Mouse (Mus musculus) hindbrain, postnatal 0 days (tissue): ENCODE results near the gene Speg. TPM values are rescaled to one million over a fixed set of nuclear protein-coding genes. Genes with fewer than 3 reads are reported as not detected.

ENCODE experiments used
- ATAC-seq: fragments of 200-750 bp; cut with Nextera tagmentation; 2 replicates; pipeline ENCODE4 v1.8.0; 2017; ENCODE audit warnings: mild to moderate bottlenecking, moderate TSS enrichment, moderate library complexity
- DNase-seq: peaks from one replicate; pipeline ENCODE4 v3.0.0-alpha.2; 2015; ENCODE audit warnings: low spot score
- H3K27ac ChIP-seq: fragments of 300-500 bp; sonication (generic); 2 replicates; pipeline ENCODE4 v1.5.1; 2014; ENCODE audit warnings: mild to moderate bottlenecking
- H3K27me3 ChIP-seq: fragments of 300-500 bp; sonication (generic); 2 replicates; pipeline ENCODE4 v1.6.1; 2014; ENCODE audit warnings: low read length, mixed read lengths; ENCODE audit not compliant: insufficient read depth
- H3K36me3 ChIP-seq: fragments of 300-500 bp; sonication (generic); 2 replicates; pipeline ENCODE4 v1.6.1; 2014; ENCODE audit warnings: low read length, mixed read lengths; ENCODE audit not compliant: insufficient read depth
- H3K4me1 ChIP-seq: fragments of 300-500 bp; sonication (generic); 2 replicates; pipeline ENCODE4 v1.6.1; 2014; ENCODE audit warnings: antibody characterized with exemption, low read length, mixed read lengths; ENCODE audit not compliant: insufficient read depth
- H3K4me2 ChIP-seq: fragments of 300-500 bp; sonication (generic); 2 replicates; pipeline ENCODE4 v1.6.1; 2014; ENCODE audit warnings: low read depth, mild to moderate bottlenecking, low read length, moderate library complexity, mixed read lengths
- H3K4me3 ChIP-seq: fragments of 300-500 bp; sonication (generic); 2 replicates; pipeline ENCODE4 v1.5.1; 2014; ENCODE audit warnings: low read length
- H3K9ac ChIP-seq: fragments of 300-500 bp; sonication (generic); replicated peaks from 2 replicates; pipeline ENCODE4 v1.6.1; 2014; ENCODE audit warnings: mild to moderate bottlenecking, low read length, moderate library complexity, mixed read lengths
- H3K9me3 ChIP-seq: fragments of 300-500 bp; sonication (generic); 2 replicates; pipeline ENCODE4 v1.6.1; 2016; ENCODE audit warnings: low read length, mixed read lengths
- CTCF ChIP-seq: IDR thresholded peaks from 2 replicates; pipeline ENCODE4 v1.5.1; 2016; ENCODE audit warnings: antibody characterized with exemption, control low read depth, low read depth
- WGBS: fragments of 180-500 bp; shearing (Covaris S2); extraction: QIAGEN DNeasy Blood & Tissue Kit; methylation state at CpG from one replicate; pipeline ENCODE4 v1.1.7; 2014; 5-methylcytosine and 5-hydroxymethylcytosine counted together
- polyA plus RNA-seq: library from polyadenylated mRNA; unstranded; fragments of >200 nt; fragmentation: Nextera tagmentation; extraction: Ambion mirVana; gene quantifications from 2 replicates; pipeline ENCODE4 v1.2.1, GENCODE M21; 2015
- total RNA-seq: library from RNA; depleted of rRNA; stranded (reverse); fragments of >200 nt; gene quantifications from 2 replicates; pipeline ENCODE4 v1.2.3, GENCODE M21; 2014

Gene Speg
- total and polyA plus RNA-seq, 2 experiments from 2014 or later: 19.9 to 50.4 TPM

GRCm38 (mm10) chr1:75339337-75339736 lies 35.8 kb upstream of the Speg start:
- H3K27me3 ChIP-seq: no peaks in the 10 kb centered on the region
- H3K4me1 ChIP-seq: peaks cover 13% of the 10 kb centered on the region
- H3K36me3 ChIP-seq: no peaks in the 10 kb centered on the region
- no peak overlapping the region for H3K4me2 ChIP-seq
- ATAC-seq (peak; percentile 16; the same call in 1 of the 2 replicates), DNase-seq (peak; percentile 45)
- 22% methylated on average over 9 of the region's 9 CpGs for whole genome bisulfite sequencing
- TF ChIP-seq CTCF: no peak
- no peaks in the 10 kb centered on the region for H3K9me3 ChIP-seq
- no peak overlapping the region for H3K9ac ChIP-seq
- H3K27ac ChIP-seq: peak overlapping the region; percentile 27; the same call in 1 of the 2 replicates
- H3K4me3 ChIP-seq: no peak overlapping the region

DNA sequence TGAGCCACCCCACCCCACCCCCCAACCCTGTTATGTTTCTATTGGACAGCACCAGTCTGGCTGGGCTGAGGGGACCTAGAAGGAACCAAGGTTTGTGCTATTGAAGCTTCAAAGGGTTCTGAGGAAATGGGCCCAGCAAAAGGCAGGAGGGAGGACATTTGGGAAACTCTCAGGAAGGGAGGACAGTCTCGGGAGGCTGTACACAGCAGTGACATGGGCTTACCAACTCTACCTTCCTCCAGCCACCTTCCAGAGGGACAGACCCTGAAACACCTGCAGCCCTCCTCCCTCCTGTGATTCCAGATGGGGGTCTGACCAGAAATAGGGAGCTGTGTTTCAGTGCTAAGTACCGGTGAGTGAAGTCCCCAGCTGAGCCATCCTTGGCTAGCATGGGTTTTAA lies 34.6 kb upstream of the Speg start:
- DNase-seq (no peak), ATAC-seq (no peak)
- Histone ChIP-seq H3K4me1 (peaks cover 13% of the 10 kb centered on the region), H3K4me2 (no peak overlapping the region), H3K4me3 (no peak overlapping the region), H3K27ac (no peak overlapping the region), H3K9ac (no peak overlapping the region), H3K27me3 (no peaks in the 10 kb centered on the region), H3K9me3 (no peaks in the 10 kb centered on the region), H3K36me3 (no peaks in the 10 kb centered on the region)
- no peak for TF ChIP-seq CTCF
- WGBS: 67% methylated on average over 2 of the region's 2 CpGs

- WGBS: under 1% methylated on average over 8 of the region's 8 CpGs
- Histone ChIP-seq H3K4me3 (no peak overlapping the region), H3K27me3 (no peaks in the 10 kb centered on the region), H3K4me1 (peaks cover 11% of the 10 kb centered on the region), H3K36me3 (no peaks in the 10 kb centered on the region), H3K9me3 (no peaks in the 10 kb centered on the region), H3K27ac (no peak overlapping the region), H3K4me2 (no peak overlapping the region), H3K9ac (no peak overlapping the region)
- ATAC-seq: peak; percentile 65
- DNase-seq: peak; percentile 90
- TF ChIP-seq CTCF: peak; percentile 94
These were observed 32.2 kb upstream of the Speg start for GRCm38 (mm10) chr1:75342874-75343416.

DNA sequence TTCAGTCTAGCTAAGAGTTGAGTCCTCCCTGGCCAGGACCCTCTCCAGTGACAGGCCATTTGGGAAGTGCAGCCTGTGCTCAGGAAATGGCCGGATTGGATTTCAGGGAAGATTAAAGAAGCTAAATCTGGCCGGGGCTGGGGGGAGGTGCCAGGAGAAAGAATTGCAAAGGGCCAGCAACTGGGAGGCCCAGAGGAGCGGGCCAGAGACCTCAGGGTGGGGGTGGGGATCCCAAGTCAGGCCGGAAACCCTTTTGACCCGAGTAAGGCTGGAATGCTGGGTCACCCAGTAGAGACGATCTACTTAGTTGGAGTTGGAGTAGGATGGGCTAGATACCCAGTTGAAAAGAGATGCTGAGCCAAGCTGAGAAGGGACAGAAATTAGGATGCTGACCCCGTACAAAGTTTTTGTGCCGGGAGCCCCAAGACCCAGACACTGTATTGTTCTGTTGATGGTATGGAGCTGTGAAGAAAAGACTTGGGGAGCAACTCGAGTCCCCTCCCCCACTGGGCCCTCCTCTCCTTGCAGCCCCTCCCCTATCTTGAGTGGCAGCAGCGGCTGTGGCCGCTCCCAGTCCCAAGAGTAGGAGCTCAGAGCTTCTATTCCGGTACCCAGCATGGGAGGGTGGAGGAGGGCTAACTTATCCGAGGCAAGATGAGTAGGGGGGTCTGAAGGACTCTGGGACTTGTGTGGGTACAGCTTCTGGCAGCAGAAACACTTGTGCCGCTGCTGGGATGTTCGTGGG lies 30.6 kb upstream of the Speg start:
- Histone ChIP-seq H3K4me1 (peaks cover 3% of the 10 kb centered on the region; the same call in 1 of the 2 replicates), H3K4me3 (no peak overlapping the region), H3K36me3 (no peaks in the 10 kb centered on the region), H3K27ac (no peak overlapping the region), H3K9ac (no peak overlapping the region), H3K4me2 (no peak overlapping the region), H3K27me3 (no peaks in the 10 kb centered on the region), H3K9me3 (no peaks in the 10 kb centered on the region)
- ATAC-seq (0 out of 2 replicates have a peak, but pooled peaks have one; percentile 27), DNase-seq (no peak)
- no peak for TF ChIP-seq CTCF
- WGBS: 9% methylated on average over 15 of the region's 15 CpGs

DNA sequence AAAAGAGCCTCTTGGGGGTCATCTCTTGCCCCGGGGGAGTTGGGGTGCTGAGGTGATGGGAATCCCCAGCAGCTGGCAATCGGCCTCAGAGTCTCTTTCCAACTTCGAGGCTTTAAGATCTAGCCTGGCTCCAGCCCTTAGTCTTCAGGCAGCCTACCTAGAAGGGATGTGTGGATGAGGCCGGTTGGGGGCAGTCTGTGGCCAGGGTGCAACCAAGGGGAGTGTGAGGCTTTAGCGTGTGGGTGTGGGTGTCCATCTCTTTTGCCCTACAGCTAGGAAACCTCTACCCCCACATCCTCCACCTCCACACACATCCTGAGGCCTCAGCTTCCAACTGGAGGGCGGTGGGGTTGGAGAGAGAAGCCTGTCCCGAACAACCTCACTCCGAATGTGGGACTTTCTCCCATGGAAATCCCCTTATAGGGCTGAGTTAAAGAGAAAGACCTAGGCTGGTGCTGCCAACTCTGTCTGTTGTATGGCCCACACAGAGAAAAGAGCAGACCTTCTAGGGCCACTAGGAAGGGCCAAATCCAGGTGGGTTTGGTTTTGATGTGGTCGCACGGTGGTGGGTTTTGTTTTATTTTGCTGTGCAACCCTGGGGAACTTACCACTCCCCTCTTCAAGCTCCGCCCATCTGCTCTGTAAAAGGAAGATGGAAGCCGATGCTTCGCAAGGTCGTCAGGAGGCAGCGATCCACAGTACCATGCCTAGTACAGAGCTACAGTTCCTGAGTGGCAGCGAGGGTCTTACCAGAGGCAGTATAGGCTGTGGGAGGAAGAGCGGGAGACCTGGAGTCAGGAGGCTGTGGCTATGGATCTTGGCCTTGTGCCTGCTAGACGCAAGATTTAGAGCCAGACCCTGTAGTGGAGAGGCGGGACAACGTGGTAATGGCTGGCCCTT lies 29.8 kb upstream of the Speg start:
- H3K4me1 ChIP-seq: no peaks in the 10 kb centered on the region
- H3K4me3 ChIP-seq: no peak overlapping the region
- DNase-seq (no peak), ATAC-seq (no peak)
- no peak overlapping the region for H3K9ac ChIP-seq
- no peak overlapping the region for H3K4me2 ChIP-seq
- H3K9me3 ChIP-seq: no peaks in the 10 kb centered on the region
- H3K36me3 ChIP-seq: no peaks in the 10 kb centered on the region
- TF ChIP-seq CTCF: no peak
- no peaks in the 10 kb centered on the region for H3K27me3 ChIP-seq
- H3K27ac ChIP-seq: no peak overlapping the region
- 37% methylated on average over 20 of the region's 20 CpGs for WGBS

- no peaks in the 10 kb centered on the region for H3K9me3 ChIP-seq
- H3K27me3 ChIP-seq: no peaks in the 10 kb centered on the region
- H3K4me3 ChIP-seq: no peak overlapping the region
- no peak overlapping the region for H3K27ac ChIP-seq
- DNase-seq (no peak), ATAC-seq (no peak)
- H3K36me3 ChIP-seq: no peaks in the 10 kb centered on the region
- 78% methylated on average over 5 of the region's 5 CpGs for WGBS
- no peak overlapping the region for H3K4me2 ChIP-seq
- no peak for TF ChIP-seq CTCF
- no peaks in the 10 kb centered on the region for H3K4me1 ChIP-seq
- no peak overlapping the region for H3K9ac ChIP-seq
These were observed 27.8 kb upstream of the Speg start for GRCm38 (mm10) chr1:75347279-75347678.
